Mouse (Mus musculus) liver (tissue): ENCODE measurements around the gene Olfr1002.
"Not testable (repeated sequence)": the region's sequence is repeated elsewhere in the genome, so short reads cannot be mapped to it uniquely, and the experiment has no call there.

ENCODE experiments used
- DNase-seq: peaks from one replicate; pipeline ENCODE4 v3.0.0-alpha.2; 2020; ENCODE audit warnings: mixed read lengths

Olfr1002 gene

DNA sequence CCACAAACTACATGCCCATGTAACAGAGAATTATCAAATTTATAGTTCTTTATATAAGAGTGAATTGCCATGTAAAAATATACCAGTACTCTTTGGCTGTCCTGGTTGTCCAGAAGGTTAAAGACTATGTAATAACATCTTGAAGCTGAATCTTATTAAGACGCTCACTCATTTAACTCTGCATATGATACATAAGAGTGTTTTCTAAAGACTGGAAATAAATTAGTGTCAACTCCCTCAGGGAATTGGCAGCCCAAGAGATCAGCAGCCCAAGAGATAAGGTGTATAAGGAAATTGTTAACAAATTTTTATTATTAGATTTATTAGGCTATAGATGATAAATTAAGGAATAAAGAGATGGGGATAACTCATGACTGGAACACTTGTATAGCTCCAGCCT, at the start of gene Olfr1002:
TSS of gene Olfr1002 (minus strand) at position 101 of the 400 bp plus-strand sequence.
- no peak for DNase-seq

DNA sequence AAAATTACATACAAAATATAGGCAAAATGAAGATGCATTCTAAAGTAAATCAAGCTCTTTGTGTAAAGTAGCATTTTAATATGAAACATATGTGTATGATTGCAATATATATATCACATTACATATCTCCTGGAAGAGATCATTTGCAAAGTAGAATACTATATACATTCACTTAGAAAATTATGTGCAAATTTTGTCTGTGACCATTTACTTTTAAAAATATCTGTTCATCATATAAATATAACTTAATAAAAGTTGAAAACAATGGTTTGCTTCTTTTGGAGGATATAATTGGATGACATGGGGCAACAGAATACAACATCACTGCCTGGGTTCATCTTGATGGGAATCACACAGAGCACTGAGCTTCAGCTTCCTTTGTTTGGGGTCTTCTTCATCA, 38.6 kb upstream of the Olfr1002 start, which contains the start of gene Olfr1008:
TSS of gene Olfr1008 (plus strand) at position 301 of the 400 bp plus-strand sequence.
- no peak for DNase-seq

DNA sequence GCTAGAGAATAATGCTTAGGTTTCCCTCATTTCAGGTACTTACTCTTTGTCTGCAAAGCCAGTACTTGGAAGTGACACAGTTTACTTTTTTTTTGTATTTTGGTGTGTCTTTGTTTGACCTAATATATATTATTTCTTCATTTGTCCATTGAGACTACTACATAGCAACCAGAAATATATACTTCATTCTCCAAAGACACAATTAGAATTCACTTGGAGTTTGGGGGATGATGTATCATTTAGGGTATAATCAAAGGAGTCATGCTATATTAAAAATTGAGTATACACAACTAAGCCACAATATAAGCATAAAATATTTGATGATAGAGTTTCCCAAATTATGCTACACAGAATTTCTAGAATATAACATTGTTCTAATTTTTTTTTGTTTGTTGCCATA, 28.2 kb upstream of the Olfr1002 start, which contains the start of gene Olfr1006:
TSS of gene Olfr1006 (minus strand) at position 101 of the 400 bp plus-strand sequence.
- no peak for DNase-seq

DNA sequence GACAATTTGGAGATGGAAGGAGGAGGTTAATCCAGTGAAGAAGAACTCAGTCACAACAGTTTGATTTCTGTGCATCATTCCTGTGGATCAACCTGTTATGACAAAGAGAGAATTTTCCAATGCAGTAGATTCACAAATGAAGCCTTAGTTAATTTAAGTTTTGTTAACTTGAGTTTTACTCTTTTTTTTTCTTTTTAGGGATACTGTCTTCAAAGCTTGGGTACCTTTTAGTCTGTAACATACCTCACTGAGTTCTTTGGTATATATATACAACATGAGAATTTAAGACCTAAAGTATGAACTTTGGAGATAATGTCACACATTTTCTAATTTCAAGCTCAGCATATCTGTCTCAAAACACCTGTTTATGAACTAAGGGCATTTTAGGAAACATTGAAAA, 13.9 kb upstream of the Olfr1002 start, which contains the start of gene Olfr154:
TSS of gene Olfr154 (minus strand) at position 101 of the 400 bp plus-strand sequence.
- DNase-seq: not testable (repeated sequence)

DNA sequence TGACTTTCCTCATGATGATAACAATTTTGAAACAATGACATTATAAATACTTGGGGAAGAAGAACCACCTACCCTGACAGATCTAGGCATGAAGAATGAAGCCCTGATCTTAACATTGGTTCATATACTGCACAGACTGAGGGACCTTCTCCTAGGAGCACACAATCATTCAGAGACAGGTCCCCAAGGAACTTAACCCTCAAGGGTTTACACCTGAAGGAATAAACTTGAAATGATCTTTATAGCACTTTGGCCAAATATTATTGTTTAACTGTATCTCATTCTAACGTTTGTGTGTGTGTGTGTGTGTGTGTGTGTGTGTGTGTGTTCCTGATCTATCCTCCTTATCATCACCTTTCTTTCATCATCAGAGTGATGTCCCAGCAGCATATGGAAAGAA, 38.7 kb downstream of the Olfr1002 start, which contains the start of gene Olfr1000:
TSS of gene Olfr1000 (minus strand) at position 101 of the 400 bp plus-strand sequence.
- DNase-seq: no peak
